Mouse (Mus musculus) limb, embryonic 11.5 days (tissue): ENCODE results near the gene Zdhhc19. TPM values are rescaled to one million over a fixed set of nuclear protein-coding genes. Genes with fewer than 3 reads are reported as not detected.

Experiments
- ATAC-seq: fragments of 200-750 bp; cut with Nextera tagmentation; 2 replicates; pipeline ENCODE4 v1.8.0; 2017; ENCODE audit warnings: low read depth; ENCODE audit not compliant: insufficient number of reproducible peaks, low FRiP score, low TSS enrichment
- DNase-seq: peaks from one replicate; pipeline ENCODE4 v3.0.0-alpha.2; 2015; ENCODE audit warnings: low spot score
- H3K27ac ChIP-seq: fragments of 300-500 bp; sonication (generic); replicated peaks from 2 replicates; pipeline ENCODE4 v1.5.1; 2014; ENCODE audit warnings: low read depth, mild to moderate bottlenecking, low read length
- H3K27me3 ChIP-seq: fragments of 300-500 bp; sonication (generic); 2 replicates; pipeline ENCODE4 v1.6.1; 2014; ENCODE audit warnings: mild to moderate bottlenecking, low read length, mixed read lengths; ENCODE audit not compliant: control insufficient read depth, insufficient read depth
- H3K36me3 ChIP-seq: fragments of 300-500 bp; sonication (generic); 2 replicates; pipeline ENCODE4 v1.6.1; 2014; ENCODE audit warnings: mild to moderate bottlenecking, low read length, moderate library complexity, mixed read lengths; ENCODE audit not compliant: control insufficient read depth, insufficient read depth
- H3K4me1 ChIP-seq: fragments of 300-500 bp; sonication (generic); 2 replicates; pipeline ENCODE4 v1.6.1; 2014; ENCODE audit warnings: low read length, mixed read lengths; ENCODE audit not compliant: control insufficient read depth, insufficient read depth
- H3K4me2 ChIP-seq: fragments of 300-500 bp; sonication (generic); 2 replicates; pipeline ENCODE4 v1.6.1; 2014; ENCODE audit warnings: low read depth, mild to moderate bottlenecking, moderate library complexity; ENCODE audit not compliant: severe bottlenecking
- H3K4me3 ChIP-seq: fragments of 300-500 bp; sonication (generic); 2 replicates; pipeline ENCODE4 v1.5.1; 2014; ENCODE audit warnings: low read depth, low read length
- H3K9ac ChIP-seq: fragments of 300-500 bp; sonication (generic); 2 replicates; pipeline ENCODE4 v1.6.1; 2014; ENCODE audit warnings: mild to moderate bottlenecking, low read length
- H3K9me3 ChIP-seq: fragments of 300-500 bp; sonication (generic); 2 replicates; pipeline ENCODE4 v1.6.1; 2016; ENCODE audit warnings: low read length; ENCODE audit not compliant: control insufficient read depth
- WGBS: fragments of 180-500 bp; shearing (Covaris S2); extraction: QIAGEN DNeasy Blood & Tissue Kit; methylation state at CpG from one replicate; pipeline ENCODE4 v1.1.7; 2014; 5-methylcytosine and 5-hydroxymethylcytosine counted together
- polyA plus RNA-seq: library from polyadenylated mRNA; unstranded; fragments of >200 nt; fragmentation: Nextera tagmentation; extraction: Ambion mirVana; gene quantifications from 2 replicates; pipeline ENCODE4 v1.2.1, GENCODE M21; 2014

Zdhhc19 gene
- polyA plus RNA-seq, 1 experiment from 2014 or later = not detected

DNA sequence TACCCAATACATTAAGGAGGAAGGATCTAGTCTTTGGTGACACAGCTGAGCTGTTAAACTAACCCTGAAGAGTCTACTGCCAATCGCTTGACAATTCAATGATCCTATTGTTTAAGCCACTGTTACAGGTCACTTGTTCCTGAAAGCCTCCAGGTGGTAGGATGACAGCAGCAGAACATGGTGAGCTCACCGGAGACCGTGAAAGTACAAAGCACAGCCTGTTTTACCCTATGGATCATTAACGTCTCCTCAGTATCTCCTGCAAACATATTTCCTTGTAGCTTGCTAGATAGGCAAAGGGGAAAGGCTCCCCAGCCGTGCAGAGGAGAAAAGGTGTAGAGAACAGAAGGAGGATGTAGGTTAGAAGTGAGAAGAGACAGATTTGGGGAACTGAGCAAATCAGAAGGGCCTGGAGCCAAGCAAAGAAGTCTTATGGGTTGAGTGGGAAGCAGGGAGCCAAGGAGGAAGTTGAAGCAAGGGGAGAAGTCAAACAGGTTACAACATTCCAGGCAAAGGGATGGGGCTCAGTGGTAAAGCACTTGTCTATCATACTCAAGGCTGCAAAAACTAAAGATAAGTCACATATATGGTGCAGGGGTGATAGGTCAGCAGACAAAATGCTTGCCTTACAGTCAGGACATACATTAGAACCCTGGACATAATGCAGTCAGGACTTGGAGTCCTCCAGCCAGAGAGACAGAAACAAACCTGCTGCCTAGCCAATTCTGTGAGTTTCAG is 67.2 kb downstream of the Zdhhc19 start:
- DNase-seq (no peak), ATAC-seq (no peak)
- Histone ChIP-seq H3K4me3 (no peak overlapping the region), H3K27ac (no peak overlapping the region), H3K9ac (no peak overlapping the region), H3K27me3 (no peaks in the 10 kb centered on the region), H3K4me1 (no peaks in the 10 kb centered on the region), H3K36me3 (no peaks in the 10 kb centered on the region), H3K4me2 (no peak overlapping the region), H3K9me3 (no peaks in the 10 kb centered on the region)
- 88% methylated on average over 5 of the region's 5 CpGs for WGBS

DNA sequence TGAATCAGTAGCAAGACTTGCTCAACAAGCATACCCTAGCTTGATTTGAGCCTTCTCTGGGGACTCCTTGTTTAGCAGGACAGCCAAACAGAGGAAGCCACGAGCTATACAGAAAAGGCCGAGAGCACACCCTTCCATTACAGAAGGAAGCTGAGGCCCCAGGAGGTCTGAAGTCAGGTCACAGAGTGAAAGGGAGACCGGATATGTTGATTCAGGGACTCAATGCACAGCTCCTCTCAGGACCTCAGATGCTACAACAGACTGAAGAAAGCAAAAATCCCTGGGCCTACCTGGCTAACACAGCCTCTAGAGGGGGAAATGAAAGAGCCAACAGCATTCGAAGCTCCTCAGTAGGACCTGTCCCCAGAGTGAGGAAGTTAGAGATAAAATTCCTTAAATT is 71.2 kb downstream of the Zdhhc19 start:
- Histone ChIP-seq H3K9me3 (no peaks in the 10 kb centered on the region), H3K4me2 (no peak overlapping the region), H3K36me3 (no peaks in the 10 kb centered on the region), H3K27me3 (no peaks in the 10 kb centered on the region), H3K27ac (no peak overlapping the region), H3K9ac (no peak overlapping the region), H3K4me1 (no peaks in the 10 kb centered on the region), H3K4me3 (no peak overlapping the region)
- DNase-seq (no peak), ATAC-seq (no peak)
- WGBS = 81% methylated on average over 4 of the region's 4 CpGs

DNA sequence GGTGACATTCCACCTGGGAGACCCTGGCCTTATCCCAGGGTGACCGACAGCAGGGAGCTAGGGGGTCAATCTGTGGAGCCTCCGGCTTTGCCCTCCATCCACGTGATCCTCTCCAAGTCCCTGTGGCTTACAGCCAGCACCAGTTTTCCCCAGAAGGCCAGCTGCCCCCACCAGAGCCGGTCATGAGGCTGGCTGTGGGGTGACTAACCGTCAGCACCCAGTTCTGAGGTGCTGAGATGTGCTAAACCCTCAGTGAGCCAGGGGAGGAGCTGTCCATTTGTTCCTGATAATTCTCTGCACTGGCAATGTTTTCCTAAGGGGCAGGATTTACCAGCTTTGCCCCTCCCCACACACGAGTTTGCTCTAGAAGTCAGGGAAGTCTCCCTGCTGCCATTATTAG is 72.3 kb downstream of the Zdhhc19 start:
- Histone ChIP-seq H3K27ac (no peak overlapping the region), H3K4me1 (no peaks in the 10 kb centered on the region), H3K36me3 (no peaks in the 10 kb centered on the region), H3K4me2 (no peak overlapping the region), H3K9ac (no peak overlapping the region), H3K9me3 (no peaks in the 10 kb centered on the region), H3K4me3 (no peak overlapping the region), H3K27me3 (no peaks in the 10 kb centered on the region)
- no peak for ATAC-seq
- no peak for DNase-seq
- 63% methylated on average over 6 of the region's 6 CpGs for WGBS

DNA sequence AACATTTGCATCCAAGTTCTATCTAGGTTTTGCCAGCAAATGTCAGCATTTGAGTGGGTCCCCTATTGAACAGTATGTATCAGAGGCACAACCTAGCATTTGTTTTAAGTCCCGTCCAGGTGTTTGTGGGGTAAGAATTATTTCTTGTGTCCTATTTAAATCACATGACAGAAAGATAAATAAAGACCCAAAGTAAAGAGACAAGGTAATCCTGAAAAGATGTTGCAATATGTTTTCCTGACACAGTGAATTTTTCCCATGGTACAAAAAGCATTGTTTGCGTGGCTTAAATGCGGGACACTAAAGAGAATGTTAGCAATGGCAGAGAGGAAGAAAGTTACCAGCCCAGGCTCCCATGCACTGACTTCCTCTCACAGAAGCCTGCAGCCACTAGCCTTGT is 74.0 kb downstream of the Zdhhc19 start:
- Histone ChIP-seq H3K27ac (no peak overlapping the region), H3K36me3 (no peaks in the 10 kb centered on the region)
- WGBS = 91% methylated on average over 3 of the region's 3 CpGs

DNA sequence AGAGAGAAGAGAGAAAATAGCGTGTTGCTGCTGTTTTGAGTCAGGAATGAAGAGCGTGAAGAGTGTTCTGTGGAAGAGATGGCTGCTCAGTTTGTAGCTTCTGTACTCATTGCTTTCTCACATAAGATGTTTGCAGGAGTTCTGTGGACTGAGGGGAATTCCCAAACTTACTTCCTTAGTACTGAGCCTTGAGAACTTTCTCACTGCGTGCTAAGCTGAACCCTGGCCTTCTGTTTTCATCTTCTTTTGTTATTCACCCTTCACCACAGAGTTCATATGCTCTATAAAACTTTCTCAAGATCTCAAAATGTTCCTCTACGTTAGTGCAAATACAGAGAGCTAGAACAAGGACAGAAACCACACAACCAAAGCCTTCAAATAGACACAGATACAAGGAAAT is 76.5 kb downstream of the Zdhhc19 start:
- Histone ChIP-seq H3K27ac (no peak overlapping the region), H3K4me2 (no peak overlapping the region), H3K9me3 (no peaks in the 10 kb centered on the region), H3K9ac (no peak overlapping the region), H3K27me3 (no peaks in the 10 kb centered on the region), H3K36me3 (no peaks in the 10 kb centered on the region), H3K4me3 (no peak overlapping the region), H3K4me1 (no peaks in the 10 kb centered on the region)
- WGBS = 86% methylated on average over 4 of the region's 4 CpGs
- DNase-seq (no peak), ATAC-seq (no peak)

More for the DNA sequence above, 74.0 kb downstream of the Zdhhc19 start:
- Histone ChIP-seq H3K9me3 (no peaks in the 10 kb centered on the region), H3K4me2 (no peak overlapping the region), H3K9ac (no peak overlapping the region), H3K4me3 (no peak overlapping the region), H3K27me3 (no peaks in the 10 kb centered on the region), H3K4me1 (no peaks in the 10 kb centered on the region)
- ATAC-seq (no peak), DNase-seq (no peak)

GRCm38 (mm10) chr16:32586482-32586881 is 90.4 kb downstream of the Zdhhc19 start:
- WGBS = 90% methylated on average over 4 of the region's 4 CpGs

GRCm38 (mm10) chr16:32588568-32588967 is 92.5 kb downstream of the Zdhhc19 start:
- 88% methylated on average over 3 of the region's 3 CpGs for WGBS
- ATAC-seq (no peak), DNase-seq (no peak)
- H3K27ac ChIP-seq = no peak overlapping the region
- no peak overlapping the region for H3K4me2 ChIP-seq
- no peak overlapping the region for H3K4me3 ChIP-seq
- no peaks in the 10 kb centered on the region for H3K36me3 ChIP-seq
- H3K9ac ChIP-seq = no peak overlapping the region
- no peaks in the 10 kb centered on the region for H3K27me3 ChIP-seq
- no peaks in the 10 kb centered on the region for H3K9me3 ChIP-seq
- H3K4me1 ChIP-seq = no peaks in the 10 kb centered on the region

More at GRCm38 (mm10) chr16:32586482-32586881, 90.4 kb downstream of the Zdhhc19 start:
- H3K9me3 ChIP-seq = no peaks in the 10 kb centered on the region
- no peaks in the 10 kb centered on the region for H3K27me3 ChIP-seq
- DNase-seq = no peak
- ATAC-seq = no peak
- H3K9ac ChIP-seq = no peak overlapping the region
- no peaks in the 10 kb centered on the region for H3K4me1 ChIP-seq
- no peaks in the 10 kb centered on the region for H3K36me3 ChIP-seq
- no peak overlapping the region for H3K27ac ChIP-seq
- H3K4me2 ChIP-seq = no peak overlapping the region
- H3K4me3 ChIP-seq = no peak overlapping the region

DNA sequence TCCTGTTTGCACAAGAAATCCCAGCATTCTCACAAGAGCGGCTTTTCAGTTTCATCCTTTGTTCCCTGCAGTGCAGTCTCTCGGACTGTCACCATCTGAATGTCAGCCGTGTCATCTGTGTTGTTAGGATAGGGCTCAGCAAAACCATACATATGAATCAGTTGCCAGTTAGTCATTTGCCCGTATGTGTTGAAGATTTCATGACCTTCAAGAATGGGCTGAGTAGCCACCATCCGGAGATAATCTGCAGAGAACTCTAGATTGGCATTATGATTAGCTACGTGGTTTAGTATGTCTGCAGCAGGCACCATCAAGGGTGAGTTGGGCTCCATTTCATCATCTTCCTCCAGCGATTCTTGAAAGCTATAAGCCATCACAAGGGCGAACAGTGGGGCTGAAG is 95.5 kb downstream of the Zdhhc19 start:
- no peaks in the 10 kb centered on the region for H3K4me1 ChIP-seq
- H3K36me3 ChIP-seq = no peaks in the 10 kb centered on the region
- no peak overlapping the region for H3K27ac ChIP-seq
- no peak for ATAC-seq
- no peak for DNase-seq
- H3K4me2 ChIP-seq = no peak overlapping the region
- H3K27me3 ChIP-seq = no peaks in the 10 kb centered on the region
- H3K9me3 ChIP-seq = no peaks in the 10 kb centered on the region
- 95% methylated on average over 8 of the region's 8 CpGs for WGBS
- no peak overlapping the region for H3K9ac ChIP-seq
- no peak overlapping the region for H3K4me3 ChIP-seq

- no peak overlapping the region for H3K9ac ChIP-seq
- no peak overlapping the region for H3K4me3 ChIP-seq
- H3K4me1 ChIP-seq = no peaks in the 10 kb centered on the region
- ATAC-seq (no peak), DNase-seq (no peak)
- no peak overlapping the region for H3K27ac ChIP-seq
- no peak overlapping the region for H3K4me2 ChIP-seq
- WGBS = 94% methylated on average over 5 of the region's 5 CpGs
- H3K27me3 ChIP-seq = no peaks in the 10 kb centered on the region
- H3K9me3 ChIP-seq = no peaks in the 10 kb centered on the region
- H3K36me3 ChIP-seq = no peaks in the 10 kb centered on the region
These were observed 97.3 kb downstream of the Zdhhc19 start for GRCm38 (mm10) chr16:32593283-32593805.
